Mouse (Mus musculus) liver, adult 2 months (tissue): ENCODE data around the gene Snapin. TPM values are rescaled to one million over a fixed set of nuclear protein-coding genes. Genes with fewer than 3 reads are reported as not detected.
A peak's percentile ranks its signal among the peaks of the same experiment; 100 is the strongest.

Experiments used
- DNase-seq: peaks from one replicate; pipeline ENCODE4 v3.0.0-alpha.2; 2011; ENCODE audit warnings: low read depth, low spot score; ENCODE audit errors: extremely low read depth
- H3K27ac ChIP-seq: fragments of 200-500 bp; replicated peaks from 2 replicates; pipeline ENCODE4 v1.5.1; 2012; ENCODE audit warnings: low read depth, mild to moderate bottlenecking, control low read depth, inconsistent platforms, low read length; ENCODE audit not compliant: insufficient read depth
- H3K27me3 ChIP-seq: fragments of 200-500 bp; 2 replicates; pipeline ENCODE4 v1.6.1; 2012; ENCODE audit warnings: mild to moderate bottlenecking, moderate library complexity, low read length, inconsistent platforms; ENCODE audit not compliant: control insufficient read depth, insufficient read depth
- H3K36me3 ChIP-seq: fragments of 200-500 bp; 2 replicates; pipeline ENCODE4 v1.6.1; 2012; ENCODE audit warnings: low read length, inconsistent platforms; ENCODE audit not compliant: control insufficient read depth, insufficient read depth
- H3K4me1 ChIP-seq: fragments of 200-500 bp; 2 replicates; pipeline ENCODE4 v1.6.1; 2011; ENCODE audit warnings: low read length; ENCODE audit not compliant: control insufficient read depth, insufficient read depth
- H3K4me3 ChIP-seq: fragments of 200-500 bp; 2 replicates; pipeline ENCODE4 v1.5.1; 2011; ENCODE audit warnings: low read depth, mild to moderate bottlenecking, control low read depth, low read length, moderate library complexity; ENCODE audit not compliant: insufficient read depth
- H3K79me2 ChIP-seq: fragments of 200-500 bp; 2 replicates; pipeline ENCODE4 v1.6.1; 2012; ENCODE audit warnings: inconsistent platforms, mild to moderate bottlenecking, low read length, moderate library complexity; ENCODE audit not compliant: control insufficient read depth, insufficient read depth
- H3K9ac ChIP-seq: fragments of 200-500 bp; 2 replicates; pipeline ENCODE4 v1.6.1; 2012; ENCODE audit warnings: low read depth, mild to moderate bottlenecking, control low read depth, inconsistent platforms, low read length
- CTCF ChIP-seq: fragments of 200-500 bp; IDR thresholded peaks from 2 replicates; pipeline ENCODE4 v1.5.1; 2011; ENCODE audit warnings: low read depth, low read length, control low read depth
- POLR2A ChIP-seq: fragments of 200-500 bp; IDR thresholded peaks from 2 replicates; pipeline ENCODE4 v1.6.1; 2011; ENCODE audit warnings: low read length, control low read depth; ENCODE audit not compliant: insufficient read depth; ENCODE audit errors: extremely low read depth
- WGBS: fragments of 180-500 bp; shearing (Covaris S2); methylation state at CpG from one replicate; pipeline ENCODE4 v1.1.7; 2018; 5-methylcytosine and 5-hydroxymethylcytosine counted together
- polyA plus RNA-seq: library from polyadenylated mRNA; depleted of rRNA; stranded (reverse); fragments of >200 nt; gene quantifications from 2 replicates; pipeline ENCODE4 v1.2.3, GENCODE M21; 2012; rRNA removed
- total RNA-seq: library from RNA; depleted of rRNA; stranded (reverse); fragments of >200 nt; gene quantifications from 2 replicates; pipeline ENCODE4 v1.2.3, GENCODE M21; 2014; rRNA removed

Gene Snapin
- total and polyA plus RNA-seq, 2 experiments: 10.6 to 18.5 TPM

- no peaks in the 10 kb centered on the region for H3K36me3 ChIP-seq
- TF ChIP-seq CTCF (no peak), POLR2A (0 out of 2 replicates have a peak, but pooled peaks have one; percentile 3)
- no peaks in the 10 kb centered on the region for H3K79me2 ChIP-seq
- H3K4me1 ChIP-seq: no peaks in the 10 kb centered on the region; the same call in 1 of the 2 replicates
- 17% methylated on average over 17 of the region's 17 CpGs for WGBS
- no peak overlapping the region for H3K9ac ChIP-seq
- no peak overlapping the region for H3K4me3 ChIP-seq
- H3K27me3 ChIP-seq: no peaks in the 10 kb centered on the region
- peak overlapping the region; percentile 57 for H3K27ac ChIP-seq
- peak; percentile 42 for DNase-seq
Measured at GRCm38 (mm10) chr3:90446389-90447122, 44.3 kb downstream of the Snapin start.

DNA sequence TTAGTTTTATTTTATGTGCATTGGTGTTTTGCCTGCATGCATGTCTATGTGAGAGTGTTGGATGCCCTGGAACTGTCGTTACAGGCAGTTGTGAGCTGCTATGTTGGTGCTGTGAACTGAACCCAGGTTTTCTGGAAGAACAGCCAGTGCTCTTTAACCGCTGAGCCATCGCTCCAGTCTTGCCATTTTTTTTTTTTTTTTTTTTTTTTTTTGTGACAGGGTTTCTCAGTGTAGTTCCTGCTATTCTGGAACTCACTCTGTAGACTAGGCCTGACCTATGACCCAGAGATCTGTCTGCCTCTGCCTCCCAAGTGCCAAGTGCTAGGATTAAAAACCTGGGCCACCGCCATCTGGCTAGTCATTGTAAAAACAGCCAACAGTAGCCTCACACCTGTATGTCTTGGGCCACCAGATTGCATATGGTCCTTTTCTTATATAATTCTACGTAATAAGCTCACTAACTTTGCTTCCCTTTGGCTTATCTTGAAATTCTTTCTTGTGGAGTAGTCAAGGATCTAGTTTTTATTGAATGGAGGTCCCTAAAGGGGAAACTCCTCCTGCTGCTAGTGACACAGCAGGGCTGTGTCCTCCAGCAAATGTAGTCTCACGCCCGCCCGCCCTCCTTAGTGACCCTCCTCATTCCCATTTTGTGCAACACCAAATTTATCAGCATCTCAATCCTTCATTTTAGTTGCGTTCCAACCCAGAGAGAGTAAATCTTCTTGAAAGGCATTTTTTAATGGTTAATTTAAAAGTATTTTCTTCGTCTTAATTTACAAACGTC is 45.2 kb downstream of the Snapin start:
- H3K79me2 ChIP-seq: no peaks in the 10 kb centered on the region
- H3K9ac ChIP-seq: no peak overlapping the region
- H3K27me3 ChIP-seq: no peaks in the 10 kb centered on the region
- H3K36me3 ChIP-seq: no peaks in the 10 kb centered on the region
- H3K27ac ChIP-seq: peak overlapping the region; percentile 10; the same call in 1 of the 2 replicates
- no peak for TF ChIP-seq POLR2A
- no peak for TF ChIP-seq CTCF
- H3K4me3 ChIP-seq: no peak overlapping the region
- WGBS: 74% methylated on average over 11 of the region's 11 CpGs
- no peak for DNase-seq
- no peaks in the 10 kb centered on the region for H3K4me1 ChIP-seq

DNA sequence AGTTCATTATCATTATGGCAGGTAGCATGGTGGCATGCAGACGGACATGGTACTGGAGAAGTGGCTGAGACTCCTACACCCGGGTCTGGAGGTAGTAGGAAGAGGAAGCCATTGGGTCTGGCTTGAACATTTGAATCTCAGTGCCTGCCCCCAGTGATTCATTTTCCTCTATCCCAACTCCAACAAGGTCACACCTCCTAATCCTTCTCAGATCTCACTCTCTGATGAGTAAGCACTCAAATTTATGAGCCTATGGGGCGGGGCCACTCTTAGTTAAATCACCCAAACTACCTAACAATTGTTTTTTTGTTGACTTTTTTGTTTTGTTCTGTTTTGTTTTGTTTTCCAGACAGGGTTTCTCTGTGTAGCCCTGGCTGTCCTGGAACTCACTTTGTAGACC is 46.9 kb downstream of the Snapin start:
- Histone ChIP-seq H3K4me1 (no peaks in the 10 kb centered on the region), H3K27ac (no peak overlapping the region), H3K9ac (no peak overlapping the region), H3K27me3 (no peaks in the 10 kb centered on the region), H3K36me3 (no peaks in the 10 kb centered on the region), H3K79me2 (no peaks in the 10 kb centered on the region), H3K4me3 (no peak overlapping the region)
- no peak for TF ChIP-seq POLR2A
- TF ChIP-seq CTCF: no peak
- 88% methylated on average over 3 of the region's 3 CpGs for WGBS
- no peak for DNase-seq

GRCm38 (mm10) chr3:90440756-90441155 is 50.1 kb downstream of the Snapin start:
- Histone ChIP-seq H3K27ac (no peak overlapping the region), H3K4me3 (no peak overlapping the region), H3K36me3 (no peaks in the 10 kb centered on the region), H3K79me2 (no peaks in the 10 kb centered on the region), H3K9ac (no peak overlapping the region), H3K4me1 (no peaks in the 10 kb centered on the region), H3K27me3 (no peaks in the 10 kb centered on the region)
- TF ChIP-seq CTCF (no peak), POLR2A (no peak)
- WGBS: 91% methylated on average over 2 of the region's 2 CpGs
- DNase-seq: no peak

Other genes with a start within 250 kb of the Snapin start
- gene Creb3l4, start 247.5 kb downstream of the Snapin start, total RNA-seq: 0.09 and 0.13 TPM in 2 replicates
- 0.12 and 0.16 TPM in 2 replicates for gene Creb3l4, start 247.5 kb downstream of the Snapin start, polyA plus RNA-seq
- 59.3 and 64.3 TPM in 2 replicates for gene Slc39a1, start 242.9 kb downstream of the Snapin start, total RNA-seq
- 67.7 and 68.0 TPM in 2 replicates for gene Slc39a1, start 242.9 kb downstream of the Snapin start, polyA plus RNA-seq
- 6.8 and 10.8 TPM in 2 replicates for gene Crtc2, start 236.9 kb downstream of the Snapin start, total RNA-seq
- 33.8 and 34.4 TPM in 2 replicates for gene Crtc2, start 236.9 kb downstream of the Snapin start, polyA plus RNA-seq
- 2.2 and 2.8 TPM in 2 replicates for gene Dennd4b, start 225.8 kb downstream of the Snapin start, total RNA-seq
- gene Dennd4b, start 225.8 kb downstream of the Snapin start, polyA plus RNA-seq: 4.7 and 9.2 TPM in 2 replicates
- gene Gatad2b, start 197.9 kb downstream of the Snapin start, total RNA-seq: 6.3 and 7.7 TPM in 2 replicates
- gene Gatad2b, start 197.9 kb downstream of the Snapin start, polyA plus RNA-seq: 6.6 and 7.1 TPM in 2 replicates
- gene Slc27a3, start 101.1 kb downstream of the Snapin start, total RNA-seq: 0.37 and 1.1 TPM in 2 replicates
- gene Slc27a3, start 101.1 kb downstream of the Snapin start, polyA plus RNA-seq: 1.00 and 2.3 TPM in 2 replicates
- gene Ints3, start 57.4 kb downstream of the Snapin start, total RNA-seq: 8.9 and 11.3 TPM in 2 replicates
- 11.4 and 12.4 TPM in 2 replicates for gene Ints3, start 57.4 kb downstream of the Snapin start, polyA plus RNA-seq
- 5.6 and 8.3 TPM in 2 replicates for gene Npr1, start 25.2 kb downstream of the Snapin start, total RNA-seq
- gene Npr1, start 25.2 kb downstream of the Snapin start, polyA plus RNA-seq: 10.2 and 13.2 TPM in 2 replicates
- gene Ilf2, start 14.9 kb downstream of the Snapin start, total RNA-seq: 13.2 and 16.0 TPM in 2 replicates
- gene Ilf2, start 14.9 kb downstream of the Snapin start, polyA plus RNA-seq: 6.5 and 6.9 TPM in 2 replicates
- 30.9 and 31.0 TPM in 2 replicates for gene Chtop, start 18.5 kb upstream of the Snapin start, total RNA-seq
- gene Chtop, start 18.5 kb upstream of the Snapin start, polyA plus RNA-seq: 23.5 and 24.9 TPM in 2 replicates
- gene S100a1, start 23.4 kb upstream of the Snapin start, total RNA-seq: 115 and 123 TPM in 2 replicates
- 241 and 335 TPM in 2 replicates for gene S100a1, start 23.4 kb upstream of the Snapin start, polyA plus RNA-seq
- 70.7 and 81.7 TPM in 2 replicates for gene S100a13, start 23.4 kb upstream of the Snapin start, total RNA-seq
- gene S100a13, start 23.4 kb upstream of the Snapin start, polyA plus RNA-seq: 40.2 and 40.5 TPM in 2 replicates
- gene S100a14, start 35.8 kb upstream of the Snapin start, total RNA-seq: not detected in 2 replicates
- gene S100a14, start 35.8 kb upstream of the Snapin start, polyA plus RNA-seq: not detected in 2 replicates
- gene S100a16, start 46.2 kb upstream of the Snapin start, total RNA-seq: 38.0 and 40.7 TPM in 2 replicates
- gene S100a16, start 46.2 kb upstream of the Snapin start, polyA plus RNA-seq: 40.1 and 55.0 TPM in 2 replicates
- gene S100a3, start 69.5 kb upstream of the Snapin start, total RNA-seq: not detected in 2 replicates
- not detected in 2 replicates for gene S100a3, start 69.5 kb upstream of the Snapin start, polyA plus RNA-seq
- not detected in 2 replicates for gene S100a2, start 99.2 kb upstream of the Snapin start, total RNA-seq
- not detected in 2 replicates for gene S100a2, start 99.2 kb upstream of the Snapin start, polyA plus RNA-seq
- not detected in 2 replicates for gene Gm42674, start 110.9 kb upstream of the Snapin start, total RNA-seq
- gene Gm42674, start 110.9 kb upstream of the Snapin start, polyA plus RNA-seq: not detected in 2 replicates
- gene S100a4, start 112.7 kb upstream of the Snapin start, total RNA-seq: 2.8 and 2.9 TPM in 2 replicates
- 0.87 and 1.0 TPM in 2 replicates for gene S100a4, start 112.7 kb upstream of the Snapin start, polyA plus RNA-seq
- gene S100a5, start 117.5 kb upstream of the Snapin start, total RNA-seq: not detected in 2 replicates
- not detected in 2 replicates for gene S100a5, start 117.5 kb upstream of the Snapin start, polyA plus RNA-seq
- gene S100a6, start 121.8 kb upstream of the Snapin start, total RNA-seq: 2.4 and 3.6 TPM in 2 replicates
- 4.7 and 8.1 TPM in 2 replicates for gene S100a6, start 121.8 kb upstream of the Snapin start, polyA plus RNA-seq
- not detected in 2 replicates for gene S100a7a, start 163.0 kb upstream of the Snapin start, total RNA-seq
- not detected in 2 replicates for gene S100a7a, start 163.0 kb upstream of the Snapin start, polyA plus RNA-seq
- 1.4 and 1.7 TPM in 2 replicates for gene S100a8, start 177.9 kb upstream of the Snapin start, total RNA-seq
- 0.54 and 0.90 TPM in 2 replicates for gene S100a8, start 177.9 kb upstream of the Snapin start, polyA plus RNA-seq
- gene S100a9, start 204.7 kb upstream of the Snapin start, total RNA-seq: 2.6 and 3.6 TPM in 2 replicates
- gene S100a9, start 204.7 kb upstream of the Snapin start, polyA plus RNA-seq: 0.76 and 0.92 TPM in 2 replicates
- not detected in 2 replicates for gene Pglyrp4, start 235.9 kb upstream of the Snapin start, total RNA-seq
- gene Pglyrp4, start 235.9 kb upstream of the Snapin start, polyA plus RNA-seq: not detected in 2 replicates